Mouse (Mus musculus): Measurements from ENCODE around the gene Actr10. TPM values are rescaled to one million over a fixed set of nuclear protein-coding genes. Genes with fewer than 3 reads are reported as not detected.

Actr10 gene
- total and polyA plus RNA-seq, 3 experiments = 5.3 to 126 (median 113) TPM

DNA sequence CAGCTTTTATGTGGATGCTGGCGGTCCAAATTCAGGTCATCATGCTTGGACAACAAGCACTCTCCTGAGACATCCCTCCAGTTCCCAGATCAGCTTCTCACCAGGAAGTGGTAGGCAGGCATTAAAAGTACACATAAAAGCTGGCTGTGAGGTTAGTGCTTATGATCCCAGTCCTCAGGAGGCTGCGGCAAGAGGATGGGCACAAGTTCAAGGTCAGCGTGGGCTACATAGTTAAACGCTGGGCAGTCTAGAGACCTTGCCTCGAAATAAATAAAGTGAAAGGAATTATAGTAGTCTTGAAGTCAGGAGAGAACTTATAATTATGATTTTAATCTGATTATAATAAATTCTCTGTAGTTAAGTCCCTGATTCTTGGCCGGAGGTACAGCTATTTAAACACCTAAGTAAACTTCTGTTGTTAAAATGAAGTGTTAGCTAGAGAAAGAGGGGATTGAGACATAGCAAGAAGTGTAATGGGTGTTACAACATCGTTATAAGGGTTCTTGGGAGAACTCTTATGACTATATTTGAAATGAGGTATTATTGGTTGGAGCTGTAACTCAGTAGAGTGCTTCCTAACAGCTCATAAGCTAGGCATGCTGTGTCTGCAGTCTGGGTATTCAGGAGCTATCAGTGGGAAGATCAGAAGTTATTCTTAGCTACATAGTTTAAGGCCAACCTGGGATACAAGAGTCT is 47.3 kb downstream of the Actr10 start:
- TF ChIP-seq TAL1 (conservative IDR thresholded peaks at IDR 0.05; ENCODE audit: low read depth, low read length) (no peak), GATA1 (IDR thresholded peaks at IDR 0.05; ENCODE audit: borderline replicate concordance, low read length) (no peak), GATA2 (IDR thresholded peaks at IDR 0.05; ENCODE audit: borderline replicate concordance, low read depth, low read length) (no peak), CTCF (IDR thresholded peaks at IDR 0.05; ENCODE audit: low read depth, low read length) (no peak)
- peaks cover 93% of the 10 kb centered on the region for H3K36me3 ChIP-seq (replicated peaks)
- DNase-seq (ENCODE audit: low spot score) (no peak), ATAC-seq (ENCODE audit: extremely low read depth, insufficient number of reproducible peaks, low FRiP score, poor library complexity, severe bottlenecking) (no peak)
- H3K9me3 ChIP-seq (replicated peaks) = no peaks in the 10 kb centered on the region
- H3K4me3 ChIP-seq (ENCODE audit: low read depth, low read length) = no peak overlapping the region
- H3K4me1 ChIP-seq (ENCODE audit: insufficient read depth, low read depth, low read length) = peaks cover 5% of the 10 kb centered on the region
- no peaks in the 10 kb centered on the region for H3K27me3 ChIP-seq (ENCODE audit: insufficient read depth, low read length)

- ATAC-seq (ENCODE audit: extremely low read depth, insufficient number of reproducible peaks, low FRiP score, poor library complexity, severe bottlenecking) (no peak), DNase-seq (ENCODE audit: low spot score) (no peak)
- TF ChIP-seq TAL1 (conservative IDR thresholded peaks at IDR 0.05; ENCODE audit: low read depth, low read length) (no peak), CTCF (IDR thresholded peaks at IDR 0.05; ENCODE audit: low read depth, low read length) (no peak), GATA1 (IDR thresholded peaks at IDR 0.05; ENCODE audit: borderline replicate concordance, low read length) (no peak), POLR2AphosphoS5 (IDR thresholded peaks at IDR 0.05; ENCODE audit: insufficient replicate concordance, low read depth, low read length) (no peak), GATA2 (IDR thresholded peaks at IDR 0.05; ENCODE audit: borderline replicate concordance, low read depth, low read length) (no peak)
- Histone ChIP-seq H3K27me3 (ENCODE audit: insufficient read depth, low read length) (no peaks in the 10 kb centered on the region), H3K4me1 (ENCODE audit: insufficient read depth, low read depth, low read length) (peaks cover 27% of the 10 kb centered on the region), H3K9me3 (replicated peaks) (no peaks in the 10 kb centered on the region), H3K4me3 (ENCODE audit: low read depth, low read length) (no peak overlapping the region), H3K36me3 (replicated peaks) (peaks cover 76% of the 10 kb centered on the region)
Observed at GRCm38 (mm10) chr12:70997225-70997624, 59.6 kb downstream of the Actr10 start.

DNA sequence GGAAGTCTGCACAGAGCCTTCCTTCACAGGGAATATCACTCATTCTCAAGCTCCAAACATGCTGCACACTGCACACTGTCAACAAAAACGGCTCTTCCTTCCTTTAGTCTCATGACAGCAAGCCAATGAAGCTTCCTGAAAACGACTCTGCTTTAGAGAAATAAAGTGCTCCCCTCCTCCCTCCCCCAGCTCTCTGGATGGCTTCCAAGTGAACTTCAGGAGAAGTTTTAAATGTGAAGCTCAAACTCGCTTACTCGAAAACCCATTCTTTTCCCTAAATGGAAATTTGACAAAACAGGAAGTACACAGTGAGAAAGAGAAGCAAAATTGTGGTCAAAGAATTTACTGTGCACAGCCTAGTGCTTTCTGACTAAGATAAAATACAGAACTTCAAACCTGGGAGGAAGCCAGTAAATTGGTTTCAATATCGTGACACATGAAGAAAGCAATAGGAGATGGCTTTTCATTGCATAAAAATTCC is 61.8 kb downstream of the Actr10 start:
- peaks cover 73% of the 10 kb centered on the region for H3K36me3 ChIP-seq (replicated peaks)
- peak; percentile 50 for ATAC-seq (ENCODE audit: extremely low read depth, insufficient number of reproducible peaks, low FRiP score, poor library complexity, severe bottlenecking)
- peak overlapping the region; percentile 38; the same call in 1 of the 2 replicates for H3K4me3 ChIP-seq (ENCODE audit: low read depth, low read length)

DNA sequence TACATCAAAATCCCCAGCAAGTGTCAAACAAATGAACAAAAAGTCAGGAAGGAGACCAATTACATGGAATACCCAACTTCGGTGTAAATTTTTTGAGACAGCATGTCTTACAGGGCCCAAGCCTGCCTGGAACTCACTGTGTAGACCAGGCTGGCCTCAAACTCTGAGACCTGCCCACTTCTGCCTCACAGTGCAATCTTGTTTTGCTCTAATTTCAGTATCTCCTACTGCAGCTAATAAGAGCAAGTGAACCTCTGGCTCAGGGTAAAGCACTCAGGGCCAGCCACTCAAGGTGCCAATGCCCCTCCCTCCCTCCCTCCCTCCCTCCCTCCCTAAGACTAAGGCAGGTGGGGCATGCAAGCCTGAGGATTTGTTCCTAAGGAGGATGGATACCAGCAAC is 62.7 kb downstream of the Actr10 start:
- no peak; the same call in 1 of the 2 replicates for ATAC-seq (ENCODE audit: extremely low read depth, insufficient number of reproducible peaks, low FRiP score, poor library complexity, severe bottlenecking)
- H3K4me1 ChIP-seq (ENCODE audit: insufficient read depth, low read depth, low read length) = peaks cover 34% of the 10 kb centered on the region

More for the DNA sequence above, 61.8 kb downstream of the Actr10 start:
- no peak for TF ChIP-seq TAL1 (conservative IDR thresholded peaks at IDR 0.05; ENCODE audit: low read depth, low read length)
- TF ChIP-seq GATA1 (IDR thresholded peaks at IDR 0.05; ENCODE audit: borderline replicate concordance, low read length) = no peak
- TF ChIP-seq POLR2AphosphoS5 (IDR thresholded peaks at IDR 0.05; ENCODE audit: insufficient replicate concordance, low read depth, low read length) = no peak
- no peak for TF ChIP-seq CTCF (IDR thresholded peaks at IDR 0.05; ENCODE audit: low read depth, low read length)
- TF ChIP-seq GATA2 (IDR thresholded peaks at IDR 0.05; ENCODE audit: borderline replicate concordance, low read depth, low read length) = no peak
- Histone ChIP-seq H3K9me3 (replicated peaks) (no peaks in the 10 kb centered on the region), H3K4me1 (ENCODE audit: insufficient read depth, low read depth, low read length) (peaks cover 32% of the 10 kb centered on the region), H3K27me3 (ENCODE audit: insufficient read depth, low read length) (no peaks in the 10 kb centered on the region)
- DNase-seq (ENCODE audit: low spot score) = peak; percentile 45

GRCm38 (mm10) chr12:71001456-71001855 is 63.8 kb downstream of the Actr10 start:
- no peaks in the 10 kb centered on the region for H3K9me3 ChIP-seq (replicated peaks)
- no peak overlapping the region for H3K4me3 ChIP-seq (ENCODE audit: low read depth, low read length)
- H3K27me3 ChIP-seq (ENCODE audit: insufficient read depth, low read length) = no peaks in the 10 kb centered on the region
- TF ChIP-seq CTCF (IDR thresholded peaks at IDR 0.05; ENCODE audit: low read depth, low read length) = no peak
- TF ChIP-seq POLR2AphosphoS5 (IDR thresholded peaks at IDR 0.05; ENCODE audit: insufficient replicate concordance, low read depth, low read length) = no peak
- peaks cover 35% of the 10 kb centered on the region for H3K4me1 ChIP-seq (ENCODE audit: insufficient read depth, low read depth, low read length)
- ATAC-seq (ENCODE audit: extremely low read depth, insufficient number of reproducible peaks, low FRiP score, poor library complexity, severe bottlenecking) = no peak
- DNase-seq (ENCODE audit: low spot score) = no peak
- H3K36me3 ChIP-seq (replicated peaks) = peaks cover 74% of the 10 kb centered on the region

More for the DNA sequence above, 62.7 kb downstream of the Actr10 start:
- H3K9me3 ChIP-seq (replicated peaks) = no peaks in the 10 kb centered on the region
- no peaks in the 10 kb centered on the region for H3K27me3 ChIP-seq (ENCODE audit: insufficient read depth, low read length)
- DNase-seq (ENCODE audit: low spot score) = no peak
- TF ChIP-seq GATA2 (IDR thresholded peaks at IDR 0.05; ENCODE audit: borderline replicate concordance, low read depth, low read length) (no peak), CTCF (IDR thresholded peaks at IDR 0.05; ENCODE audit: low read depth, low read length) (no peak), GATA1 (IDR thresholded peaks at IDR 0.05; ENCODE audit: borderline replicate concordance, low read length) (no peak), TAL1 (conservative IDR thresholded peaks at IDR 0.05; ENCODE audit: low read depth, low read length) (no peak), POLR2AphosphoS5 (IDR thresholded peaks at IDR 0.05; ENCODE audit: insufficient replicate concordance, low read depth, low read length) (no peak)
- peaks cover 74% of the 10 kb centered on the region for H3K36me3 ChIP-seq (replicated peaks)
- no peak overlapping the region for H3K4me3 ChIP-seq (ENCODE audit: low read depth, low read length)

DNA sequence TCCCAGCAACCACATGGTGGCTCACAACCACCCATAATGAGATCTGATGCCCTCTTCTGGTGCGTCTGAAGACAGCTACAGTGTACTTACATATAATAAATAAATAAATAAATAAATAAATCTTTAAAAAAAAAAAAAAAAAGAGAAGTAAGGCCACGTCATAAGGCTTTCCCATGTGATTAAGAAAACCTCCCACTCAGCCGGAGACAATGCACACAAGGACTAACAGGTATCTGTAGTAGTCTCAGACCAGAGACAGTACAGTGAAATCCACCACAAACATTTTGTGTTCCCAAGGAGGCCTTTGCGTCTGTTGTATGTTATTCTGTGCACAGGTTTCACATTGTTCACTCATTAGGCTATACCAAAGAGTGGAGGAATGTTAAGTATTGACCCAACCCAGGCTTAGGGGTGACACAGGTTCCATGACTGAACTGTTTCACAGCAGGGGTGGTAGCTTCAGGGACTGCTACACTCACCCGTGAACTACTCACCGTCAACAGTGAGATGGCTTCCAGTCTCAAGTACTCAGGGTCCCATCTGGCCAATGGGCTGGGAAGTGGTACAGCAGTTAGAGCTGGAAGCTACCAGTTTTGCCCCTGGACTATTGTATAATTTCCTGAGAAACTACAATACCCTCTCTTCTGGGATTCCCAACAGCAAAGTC is 66.2 kb downstream of the Actr10 start:
- TF ChIP-seq GATA2 (IDR thresholded peaks at IDR 0.05; ENCODE audit: borderline replicate concordance, low read depth, low read length) = no peak
- 0 out of 2 replicates have a peak, but pooled peaks have one; percentile 19 for TF ChIP-seq POLR2AphosphoS5 (IDR thresholded peaks at IDR 0.05; ENCODE audit: insufficient replicate concordance, low read depth, low read length)
- no peak for DNase-seq (ENCODE audit: low spot score)
- Histone ChIP-seq H3K4me1 (ENCODE audit: insufficient read depth, low read depth, low read length) (peaks cover 26% of the 10 kb centered on the region), H3K27me3 (ENCODE audit: insufficient read depth, low read length) (no peaks in the 10 kb centered on the region), H3K36me3 (replicated peaks) (peaks cover 79% of the 10 kb centered on the region), H3K9me3 (replicated peaks) (no peaks in the 10 kb centered on the region), H3K4me3 (ENCODE audit: low read depth, low read length) (no peak overlapping the region)
- no peak for ATAC-seq (ENCODE audit: extremely low read depth, insufficient number of reproducible peaks, low FRiP score, poor library complexity, severe bottlenecking)
